Mouse (Mus musculus) thymus, adult 2 months (tissue): Measurements from ENCODE around the gene Reck.

Source experiments
- CTCF ChIP-seq: fragments of 200-500 bp; IDR thresholded peaks from 2 replicates; pipeline ENCODE4 v1.5.1; 2012; ENCODE audit warnings: mild to moderate bottlenecking, control low read depth, low read length, moderate library complexity, borderline replicate concordance; ENCODE audit not compliant: control insufficient read depth, poor library complexity, insufficient read depth; ENCODE audit errors: extremely low read depth
- POLR2A ChIP-seq: fragments of 200-500 bp; IDR thresholded peaks from 2 replicates; pipeline ENCODE4 v1.6.1; 2012; ENCODE audit warnings: mild to moderate bottlenecking, low read length, control low read depth, moderate library complexity; ENCODE audit not compliant: control insufficient read depth, poor library complexity, insufficient read depth; ENCODE audit errors: extremely low read depth

GRCm38 (mm10) chr4:43941315-43941714, 66.0 kb downstream of the Reck start:
- TF ChIP-seq CTCF = no peak
- no peak for TF ChIP-seq POLR2A
